Mouse (Mus musculus) neural tube, embryonic 15.5 days (tissue): ENCODE data around the gene Sap18. TPM values are rescaled to one million over a fixed set of nuclear protein-coding genes. Genes with fewer than 3 reads are reported as not detected.
"Not testable (repeated sequence)": the region's sequence is repeated elsewhere in the genome, so short reads cannot be mapped to it uniquely, and the experiment has no call there.

Source experiments
- ATAC-seq: fragments of 200-750 bp; cut with Nextera tagmentation; 2 replicates; pipeline ENCODE4 v1.8.0; 2017; ENCODE audit warnings: mild to moderate bottlenecking, moderate TSS enrichment, moderate library complexity; ENCODE audit not compliant: low FRiP score
- H3K27ac ChIP-seq: fragments of 300-500 bp; sonication (generic); replicated peaks from 2 replicates; pipeline ENCODE4 v1.5.1; 2015; ENCODE audit warnings: mild to moderate bottlenecking, inconsistent platforms
- H3K27me3 ChIP-seq: fragments of 300-500 bp; sonication (generic); replicated peaks from 2 replicates; pipeline ENCODE4 v1.6.1; 2015; ENCODE audit warnings: inconsistent platforms
- H3K36me3 ChIP-seq: fragments of 300-500 bp; sonication (generic); 2 replicates; pipeline ENCODE4 v1.6.1; 2015; ENCODE audit warnings: inconsistent platforms
- H3K4me1 ChIP-seq: fragments of 300-500 bp; sonication (generic); 2 replicates; pipeline ENCODE4 v1.6.1; 2015; ENCODE audit warnings: inconsistent platforms
- H3K4me2 ChIP-seq: fragments of 300-500 bp; sonication (generic); 2 replicates; pipeline ENCODE4 v1.6.1; 2015; ENCODE audit warnings: inconsistent platforms, mild to moderate bottlenecking, moderate library complexity
- H3K4me3 ChIP-seq: fragments of 300-500 bp; sonication (generic); replicated peaks from 2 replicates; pipeline ENCODE4 v1.5.1; 2015; ENCODE audit warnings: mild to moderate bottlenecking, inconsistent platforms
- H3K9ac ChIP-seq: fragments of 300-500 bp; sonication (generic); replicated peaks from 2 replicates; pipeline ENCODE4 v1.6.1; 2015; ENCODE audit warnings: mild to moderate bottlenecking, inconsistent platforms
- H3K9me3 ChIP-seq: fragments of 300-500 bp; sonication (generic); replicated peaks from 2 replicates; pipeline ENCODE4 v1.6.1; 2016; ENCODE audit warnings: inconsistent platforms
- WGBS: fragments of 180-500 bp; shearing (Covaris S2); methylation state at CpG from one replicate; pipeline ENCODE4 v1.1.7; 2015; ENCODE audit warnings: mixed read lengths; 5-methylcytosine and 5-hydroxymethylcytosine counted together
- microRNA-seq: library from miRNA; unstranded; fragments of <30 nt; microRNA quantifications from one replicate; pipeline ENCODE4, GENCODE M21; 2017
- polyA plus RNA-seq: library from polyadenylated mRNA; unstranded; fragments of >200 nt; fragmentation: Nextera tagmentation; extraction: Ambion mirVana; gene quantifications from 2 replicates; pipeline ENCODE4 v1.2.1, GENCODE M21; 2015

The Sap18 gene
- polyA plus RNA-seq, 1 experiment from 2014 or later: 26.5 TPM

DNA sequence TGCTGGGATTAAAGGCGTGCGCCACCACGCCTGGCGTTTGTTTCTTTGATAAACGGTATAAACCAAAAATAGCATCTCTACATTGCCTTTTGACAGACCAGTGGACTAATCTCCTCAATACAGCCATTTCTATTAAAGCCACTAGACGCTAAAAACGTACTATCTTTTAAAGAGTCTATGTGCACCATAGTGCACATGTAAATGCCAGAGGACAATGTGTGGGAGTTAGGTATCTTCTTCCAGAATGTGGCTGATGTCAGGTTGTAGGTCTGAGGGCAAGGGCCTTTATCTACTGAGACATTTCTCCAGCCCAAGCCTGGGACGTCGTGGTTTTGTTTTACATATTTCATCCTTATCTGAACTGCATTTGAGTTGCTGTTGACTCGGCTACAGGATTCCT is 37.2 kb downstream of the Sap18 start:
- Histone ChIP-seq H3K9me3 (no peaks in the 10 kb centered on the region), H3K4me3 (no peak overlapping the region), H3K27ac (no peak overlapping the region), H3K36me3 (peaks cover 50% of the 10 kb centered on the region), H3K9ac (no peak overlapping the region), H3K4me2 (no peak overlapping the region), H3K4me1 (no peaks in the 10 kb centered on the region), H3K27me3 (no peaks in the 10 kb centered on the region)
- 94% methylated on average over 10 of the region's 10 CpGs for WGBS
- no peak for ATAC-seq

- H3K4me1 ChIP-seq: no peaks in the 10 kb centered on the region
- no peak for ATAC-seq
- H3K4me2 ChIP-seq: no peak overlapping the region
- WGBS: 94% methylated on average over 3 of the region's 3 CpGs
- no peaks in the 10 kb centered on the region for H3K27me3 ChIP-seq
- H3K9me3 ChIP-seq: no peaks in the 10 kb centered on the region
- H3K27ac ChIP-seq: no peak overlapping the region
- no peak overlapping the region for H3K4me3 ChIP-seq
- no peak overlapping the region for H3K9ac ChIP-seq
- H3K36me3 ChIP-seq: peaks cover 42% of the 10 kb centered on the region
Measured at GRCm38 (mm10) chr14:57844535-57844934, 46.6 kb downstream of the Sap18 start.

GRCm38 (mm10) chr14:57848061-57848460 is 50.1 kb downstream of the Sap18 start:
- H3K4me3 ChIP-seq, ATAC-seq, H3K9ac ChIP-seq, H3K9me3 ChIP-seq, H3K4me1 ChIP-seq, H3K27ac ChIP-seq, H3K27me3 ChIP-seq, H3K4me2 ChIP-seq: not testable (repeated sequence)
- WGBS: 80% methylated on average over 5 of the region's 5 CpGs
- H3K36me3 ChIP-seq: peaks cover 40% of the 10 kb centered on the region

GRCm38 (mm10) chr14:57848646-57849045 is 50.7 kb downstream of the Sap18 start:
- no peaks in the 10 kb centered on the region for H3K9me3 ChIP-seq
- H3K9ac ChIP-seq: no peak overlapping the region
- peaks cover 44% of the 10 kb centered on the region for H3K36me3 ChIP-seq
- no peak overlapping the region for H3K4me3 ChIP-seq
- no peaks in the 10 kb centered on the region for H3K4me1 ChIP-seq
- WGBS: 99% methylated on average over 2 of the region's 2 CpGs
- no peak for ATAC-seq
- H3K27me3 ChIP-seq: no peaks in the 10 kb centered on the region
- no peak overlapping the region for H3K27ac ChIP-seq
- no peak overlapping the region for H3K4me2 ChIP-seq

DNA sequence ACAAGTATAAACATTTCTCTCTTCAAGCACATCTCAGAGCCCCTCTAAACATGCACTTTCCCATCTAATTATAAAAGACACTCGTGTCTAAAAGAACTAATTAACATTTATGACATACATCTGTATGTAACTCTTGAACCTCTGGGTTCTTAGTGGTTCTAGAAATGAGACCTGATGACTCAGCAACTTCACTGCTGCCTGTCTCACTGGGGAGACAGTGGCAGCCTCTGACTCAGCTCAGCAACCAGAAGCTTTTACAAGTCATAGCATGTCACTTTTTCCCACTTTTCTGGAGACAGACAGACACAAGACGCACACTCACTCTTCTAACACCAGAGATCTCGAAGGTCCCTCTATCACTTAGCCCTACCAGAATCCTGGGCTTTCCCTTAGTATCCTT is 52.4 kb downstream of the Sap18 start:
- Histone ChIP-seq H3K4me1 (no peaks in the 10 kb centered on the region), H3K9me3 (no peaks in the 10 kb centered on the region), H3K9ac (no peak overlapping the region), H3K27ac (no peak overlapping the region), H3K4me3 (no peak overlapping the region), H3K4me2 (no peak overlapping the region), H3K27me3 (no peaks in the 10 kb centered on the region), H3K36me3 (peaks cover 37% of the 10 kb centered on the region)
- 81% methylated on average over 3 of the region's 3 CpGs for WGBS
- no peak for ATAC-seq

DNA sequence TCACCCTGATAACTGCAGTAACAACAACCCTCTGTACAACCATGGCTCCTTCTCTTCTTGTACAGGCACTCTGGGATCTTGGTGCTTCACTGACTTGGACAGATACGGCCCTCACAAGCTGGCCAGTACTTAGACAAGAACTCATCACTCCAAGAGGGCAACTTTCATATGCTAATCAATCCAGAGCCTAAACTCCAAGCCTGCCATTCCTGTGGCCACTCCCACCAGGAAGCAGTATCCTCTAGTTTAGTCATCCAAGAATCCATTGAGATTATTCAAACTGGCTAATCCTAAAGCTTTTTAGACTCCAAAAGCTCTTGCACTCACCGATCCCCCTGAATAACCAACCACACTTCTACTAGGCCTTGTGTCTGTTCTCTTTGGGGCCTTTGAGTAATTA is 55.0 kb downstream of the Sap18 start:
- no peaks in the 10 kb centered on the region for H3K27me3 ChIP-seq
- WGBS: 88% methylated on average over 2 of the region's 2 CpGs

GRCm38 (mm10) chr14:57856037-57856436 is 58.1 kb downstream of the Sap18 start:
- H3K36me3 ChIP-seq: peaks cover 40% of the 10 kb centered on the region
- H3K9me3 ChIP-seq, H3K9ac ChIP-seq, H3K27ac ChIP-seq, H3K4me1 ChIP-seq, H3K27me3 ChIP-seq, H3K4me2 ChIP-seq, ATAC-seq, H3K4me3 ChIP-seq: not testable (repeated sequence)

More for the DNA sequence above, 55.0 kb downstream of the Sap18 start:
- no peak overlapping the region for H3K9ac ChIP-seq
- no peak for ATAC-seq
- H3K4me3 ChIP-seq: no peak overlapping the region
- no peaks in the 10 kb centered on the region for H3K4me1 ChIP-seq
- no peak overlapping the region for H3K27ac ChIP-seq
- no peak overlapping the region for H3K4me2 ChIP-seq
- H3K36me3 ChIP-seq: peaks cover 33% of the 10 kb centered on the region
- no peaks in the 10 kb centered on the region for H3K9me3 ChIP-seq

Small RNA genes lying within 50 kb of the gene (microRNA-seq; reads per million reads assigned to microRNA genes)
- not detected for gene Mir3077

Other genes with a start within 250 kb of the Sap18 start
- 99.3 and 104 TPM in 2 replicates for gene Eef1akmt1, start 226.6 kb upstream of the Sap18 start, polyA plus RNA-seq
- 11.0 and 13.3 TPM in 2 replicates for gene Xpo4, start 132.8 kb upstream of the Sap18 start, polyA plus RNA-seq
- gene Gm49361, start 52.1 kb upstream of the Sap18 start, polyA plus RNA-seq: not detected in 2 replicates
- gene Lats2, start 39.8 kb upstream of the Sap18 start, polyA plus RNA-seq: 5.8 and 8.5 TPM in 2 replicates
- 5.5 and 12.3 TPM in 2 replicates for gene Ska3, start 28.0 kb downstream of the Sap18 start, polyA plus RNA-seq
- gene Mrpl57, start 28.1 kb downstream of the Sap18 start, polyA plus RNA-seq: 159 and 162 TPM in 2 replicates
- gene Zdhhc20, start 92.1 kb downstream of the Sap18 start, polyA plus RNA-seq: 40.7 and 46.2 TPM in 2 replicates
- 68.9 and 75.3 TPM in 2 replicates for gene Micu2, start 201.1 kb downstream of the Sap18 start, polyA plus RNA-seq